In the genomic region with DNA sequence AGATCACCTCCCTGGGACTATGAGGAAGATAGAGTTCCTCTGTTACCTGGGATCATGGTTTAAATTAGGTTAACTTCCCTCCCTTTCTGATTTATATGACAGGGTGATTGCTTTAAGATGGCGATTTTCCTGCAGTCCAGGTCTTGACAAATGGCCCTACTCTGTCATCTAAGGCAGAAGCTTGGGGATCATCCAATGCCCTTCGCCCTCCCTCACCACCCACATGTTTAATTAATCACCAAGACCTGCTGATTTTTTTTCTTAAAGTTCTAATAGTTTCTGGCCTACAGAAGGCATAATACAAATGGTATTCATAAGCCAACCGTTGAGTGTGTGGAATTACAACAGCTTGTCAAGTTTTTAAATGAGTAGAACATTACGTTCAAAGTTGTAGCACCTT, we compare ENCODE assay signal across 19 mouse cellular contexts. TPM values are rescaled to one million over a fixed set of nuclear protein-coding genes. Genes with fewer than 3 reads are reported as not detected.
"Had no signal": no experiment of that assay in that cellular context is flagged by ENCODE, and none has a peak within 500 bp of the region (broad histone marks: within the 10 kb centered on the region; RNA-seq: fewer than 3 reads in every experiment).

No protein-coding gene starts in this region.

- H3K4me2 ChIP-seq: lung, embryonic 15.5 days; midbrain, embryonic 12.5 days; neural tube, embryonic 13.5 days; neural tube, embryonic 15.5 days had no signal

- H3K9me3 ChIP-seq: lung, embryonic 15.5 days; midbrain, embryonic 12.5 days; neural tube, embryonic 15.5 days had no signal

- H3K27ac ChIP-seq: lung, embryonic 15.5 days; macrophage; midbrain, embryonic 10.5 days; midbrain, embryonic 12.5 days; neural tube, embryonic 13.5 days; neural tube, embryonic 15.5 days had no signal

- ATAC-seq: liver, postnatal 0 days; lung, postnatal 0 days; midbrain, embryonic 16.5 days had no signal

- H3K9ac ChIP-seq: liver, postnatal 0 days; lung, embryonic 15.5 days; midbrain, embryonic 12.5 days; neural tube, embryonic 13.5 days; neural tube, embryonic 15.5 days had no signal

- H3K4me3 ChIP-seq: lung, embryonic 15.5 days; megakaryocyte, embryonic 14.5 days; midbrain, embryonic 10.5 days; midbrain, embryonic 12.5 days; myocyte; neural tube, embryonic 13.5 days; neural tube, embryonic 15.5 days had no signal

- H3K4me1 ChIP-seq: lung, embryonic 15.5 days; midbrain, embryonic 10.5 days; midbrain, embryonic 12.5 days; neural tube, embryonic 13.5 days; neural tube, embryonic 15.5 days had no signal

- DNase-seq: liver, postnatal 0 days; lung, adult 2 months; lung, postnatal 14 days; lung, postnatal 36 days; midbrain, embryonic 14.5 days; right cerebral cortex, postnatal 14 days; thymus, adult 18-20 months; thymus, postnatal 36 days had no signal

- H3K27me3 ChIP-seq: lung, embryonic 15.5 days; megakaryocyte, embryonic 14.5 days; midbrain, embryonic 12.5 days; neural tube, embryonic 13.5 days; neural tube, embryonic 15.5 days had no signal

- H3K36me3 ChIP-seq: lung, embryonic 15.5 days; midbrain, embryonic 10.5 days; midbrain, embryonic 12.5 days; neural tube, embryonic 13.5 days; neural tube, embryonic 15.5 days had no signal

RNA-seq across cellular contexts. Expression of gene Enpp6, which starts 9.3 kb away (rescaled TPM):
- total RNA-seq: megakaryocyte progenitor cell, adult 5-6 weeks had no signal
- polyA plus RNA-seq: midbrain, embryonic 14.5 days; myocyte had no signal
